8 mouse cellular contexts compared by ENCODE assay signal in the genomic region with DNA sequence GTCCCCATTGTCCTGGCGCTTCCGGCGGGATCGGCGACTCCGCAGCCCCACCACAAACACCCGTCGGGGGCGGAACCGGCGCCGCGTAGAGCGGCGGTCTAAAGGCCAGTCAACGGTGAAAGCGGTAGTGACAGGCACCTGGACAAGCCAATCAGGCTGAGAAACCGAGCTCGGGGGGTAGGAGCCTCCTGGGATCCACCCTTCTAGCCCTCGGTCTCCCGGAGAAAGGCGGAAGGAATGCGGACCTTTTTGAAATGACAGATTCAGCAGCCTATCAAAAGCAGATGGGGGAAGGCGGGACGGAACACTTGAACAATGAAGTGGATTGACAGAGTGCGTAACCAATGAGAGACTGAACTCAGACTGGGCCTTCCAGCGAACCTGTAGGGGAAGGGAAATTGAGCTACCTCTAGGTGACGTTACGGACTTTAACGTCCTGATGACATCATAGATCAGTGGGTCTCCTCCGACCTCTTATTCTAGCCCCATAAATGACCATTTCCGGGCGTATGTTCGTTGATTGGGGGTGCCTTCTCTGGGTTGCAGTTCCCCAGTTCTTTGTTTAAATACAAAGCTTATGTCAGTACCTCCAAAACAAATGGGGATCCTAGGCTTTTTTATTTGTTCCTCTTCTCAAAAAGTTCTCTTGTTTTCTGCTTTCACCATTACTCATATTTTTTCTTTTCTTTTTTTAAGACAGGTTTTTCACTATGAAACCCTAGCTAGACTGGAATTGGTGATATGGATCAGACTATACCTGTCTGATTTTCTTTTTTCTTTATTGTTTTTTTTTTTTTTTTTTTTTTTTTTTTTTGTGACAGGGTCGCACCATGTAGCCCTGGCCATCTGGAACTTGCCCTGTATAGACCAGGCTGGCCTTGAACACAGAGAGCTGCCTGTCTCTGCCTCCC. TPM values are rescaled to one million over a fixed set of nuclear protein-coding genes. Genes with fewer than 3 reads are reported as not detected.
DNase-seq lines count a peak whose midpoint lies in the region; ATAC-seq lines count a peak whose summit lies in the region.

Rab11b (minus strand) TSS at position 276 of the 911 bp plus-strand sequence.

- peaks cover 40% of the 10 kb centered on the region for H3K4me1 ChIP-seq in hindbrain, embryonic 15.5 days (replicated peaks)

- H3K27ac ChIP-seq in hindbrain, embryonic 15.5 days (replicated peaks) = peak within 1 kb of the TSS; percentile 97

- H3K36me3 ChIP-seq in hindbrain, embryonic 15.5 days = no peaks in the 10 kb centered on the region

- peak; percentile 99 for ATAC-seq in hindbrain, embryonic 15.5 days (ENCODE audit: low FRiP score, low read depth)

- peak; percentile 100 for DNase-seq in T-cell, adult 2 months (ENCODE audit: low spot score)
- DNase-seq in cerebellum, postnatal 36 days = peak; percentile 100
- peak; percentile 100 for DNase-seq in frontal cortex, postnatal 36 days (ENCODE audit: low spot score in 2 of 2)
- DNase-seq in left cerebral cortex, adult 11 months (ENCODE audit: low spot score) = peak; percentile 100
- peak; percentile 100 for DNase-seq in lung, postnatal 4 days
- DNase-seq in retina, postnatal 7 days (ENCODE audit: low read depth, low spot score) = peak; percentile 100
- peak; percentile 94 for DNase-seq in urinary bladder, adult 2 months (ENCODE audit: low spot score)

- WGBS in hindbrain, embryonic 15.5 days = 3% methylated on average over 35 of the region's 35 CpGs

- no peaks in the 10 kb centered on the region for H3K27me3 ChIP-seq in hindbrain, embryonic 15.5 days

- H3K9ac ChIP-seq in hindbrain, embryonic 15.5 days = peak within 1 kb of the TSS; percentile 92

- peak within 1 kb of the TSS; percentile 81 for H3K4me2 ChIP-seq in hindbrain, embryonic 15.5 days

- no peaks in the 10 kb centered on the region for H3K9me3 ChIP-seq in hindbrain, embryonic 15.5 days

- H3K4me3 ChIP-seq in hindbrain, embryonic 15.5 days = peak within 1 kb of the TSS; percentile 59

RNA-seq across cellular contexts. Expression of gene Rab11b, which starts in this region (rescaled TPM):
- polyA plus RNA-seq in hindbrain, embryonic 15.5 days (2015; fragmentation: Nextera tagmentation; extraction: Ambion mirVana) = 590 and 595 TPM in 2 replicates
- polyA plus RNA-seq in urinary bladder, adult 2 months (2012; rRNA removed) = 238 and 246 TPM in 2 replicates

Comparison
In these comparisons a context has a peak if more than half of its experiments do, and no peak if none do; other contexts are left out.
1. Peak in every context shown above with its lines: DNase-seq, ATAC-seq, H3K4me3 ChIP-seq and H3K27ac ChIP-seq.